ENCODE assay signal across 8 mouse cellular contexts in the genomic region with DNA sequence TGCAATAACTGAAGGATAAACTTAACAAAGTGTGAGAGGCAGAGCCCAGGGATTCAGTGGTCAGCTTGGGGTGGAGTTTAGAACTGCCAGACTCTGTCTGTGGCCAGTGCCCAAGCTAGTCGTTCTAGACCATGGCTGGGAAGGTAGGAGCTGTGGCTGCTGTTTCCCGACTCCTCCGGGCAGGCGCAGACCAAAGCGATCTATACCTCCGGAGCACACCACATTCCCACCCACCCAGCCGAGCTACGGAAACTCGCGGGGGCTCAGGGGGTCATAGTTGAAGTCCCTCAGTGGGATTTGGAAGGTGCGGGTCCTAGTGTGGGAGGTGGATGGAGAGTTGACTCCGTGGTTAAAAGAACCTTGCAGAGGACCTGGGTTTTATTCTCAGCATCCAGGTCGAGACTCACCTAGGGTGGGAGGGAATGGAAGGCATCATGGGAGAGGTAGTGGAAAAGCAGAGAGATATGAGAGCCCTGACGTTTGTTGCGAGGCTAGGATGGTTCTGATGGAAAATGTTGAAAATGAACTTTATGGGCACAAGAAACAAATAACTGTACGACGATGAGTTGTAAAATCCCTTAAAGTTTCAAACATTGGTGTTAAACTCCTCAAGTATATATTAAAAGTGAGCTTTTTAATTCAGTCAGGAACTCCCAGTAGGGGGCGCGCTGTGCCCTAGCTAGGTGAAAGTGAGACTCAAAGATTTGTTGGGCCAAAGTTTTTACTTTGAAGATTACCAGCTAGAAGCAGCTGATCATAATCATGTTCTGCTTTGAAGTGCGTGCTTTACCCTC. TPM values are rescaled to one million over a fixed set of nuclear protein-coding genes. Genes with fewer than 3 reads are reported as not detected.
DNase-seq lines count a peak whose midpoint lies in the region; ATAC-seq and TF ChIP-seq lines count a peak whose summit lies in the region.

No protein-coding gene starts in this region.

- DNase-seq in MN1 (ENCODE audit: low spot score): peak; percentile 21
- peak; percentile 58 for DNase-seq in cerebellum, adult 11 months
- DNase-seq in forebrain, embryonic 14.5 days (ENCODE audit: low spot score): peak; percentile 72
- DNase-seq in heart, postnatal 36 days: peak; percentile 70 to 82
- peak; percentile 18 to 79 for DNase-seq in layer of hippocampus, adult 18-20 months (ENCODE audit: low spot score in 2 of 2)
- DNase-seq in lung, adult 2 months: peak; percentile 75
- DNase-seq in thymus, postnatal 10 days (ENCODE audit: low spot score in 2 of 2): peak; percentile 43 to 70

- H3K27me3 ChIP-seq in forebrain, embryonic 14.5 days (replicated peaks; ENCODE audit: control insufficient read depth, insufficient read depth, low read length): no peaks in the 10 kb centered on the region

- H3K4me3 ChIP-seq in forebrain, embryonic 14.5 days (ENCODE audit: low read depth, low read length): peak overlapping the region; percentile 58
- H3K4me3 ChIP-seq in lung, adult 2 months (replicated peaks; ENCODE audit: extremely low read depth, low read depth, low read length): peak overlapping the region; percentile 72
- H3K4me3 ChIP-seq in olfactory bulb, adult 2 months (ENCODE audit: insufficient read depth, low read depth, low read length): peak overlapping the region; percentile 84

- H3K9me3 ChIP-seq in forebrain, embryonic 14.5 days (replicated peaks; ENCODE audit: control insufficient read depth, low read length): no peaks in the 10 kb centered on the region

- ATAC-seq in forebrain, embryonic 14.5 days: no peak

- H3K27ac ChIP-seq in forebrain, embryonic 14.5 days (ENCODE audit: low read depth, low read length): no peak overlapping the region
- no peak overlapping the region for H3K27ac ChIP-seq in olfactory bulb, adult 2 months (ENCODE audit: insufficient read depth, low read depth, low read length)

- WGBS in forebrain, embryonic 14.5 days: under 1% methylated on average over 20 of the region's 20 CpGs
- 1% methylated on average over 20 of the region's 20 CpGs for WGBS in lung, adult 2 months
- WGBS in olfactory bulb, adult 2 months: 2% methylated on average over 20 of the region's 20 CpGs

- peak overlapping the region; percentile 56 for H3K9ac ChIP-seq in forebrain, embryonic 14.5 days (ENCODE audit: low read length)

- TF ChIP-seq POLR2A in lung, adult 2 months (IDR thresholded peaks at IDR 0.05; ENCODE audit: borderline replicate concordance, extremely low read depth, low read depth, low read length): peak; percentile 64; the same call in 1 of the 2 replicates
- no peak for TF ChIP-seq POLR2A in olfactory bulb, adult 2 months (IDR thresholded peaks at IDR 0.05; ENCODE audit: insufficient read depth, low read depth, low read length)

- intact Hi-C loops in heart, postnatal 36 days (cut with DNase I): loop anchor here (2.0 to 10.0 kb wide), 3 partner anchors 108 to 214 kb away; a partner anchor contains a TSS

- no peaks in the 10 kb centered on the region for H3K36me3 ChIP-seq in forebrain, embryonic 14.5 days (ENCODE audit: control insufficient read depth, insufficient read depth, low read length)

- H3K4me2 ChIP-seq in forebrain, embryonic 14.5 days (ENCODE audit: low read length): peak overlapping the region; percentile 92

- TF ChIP-seq CTCF in lung, adult 2 months (IDR thresholded peaks at IDR 0.05; ENCODE audit: insufficient read depth, low read length): peak; percentile 34; the same call in 1 of the 2 replicates
- TF ChIP-seq CTCF in olfactory bulb, adult 2 months (IDR thresholded peaks at IDR 0.05; ENCODE audit: insufficient read depth, low read depth, low read length): no peak

- no peaks in the 10 kb centered on the region for H3K4me1 ChIP-seq in forebrain, embryonic 14.5 days (ENCODE audit: control insufficient read depth, insufficient read depth, low read length)
- no peaks in the 10 kb centered on the region for H3K4me1 ChIP-seq in lung, adult 2 months (ENCODE audit: control insufficient read depth, insufficient read depth, low read length)
- H3K4me1 ChIP-seq in olfactory bulb, adult 2 months (ENCODE audit: control insufficient read depth, insufficient read depth, low read length): peaks cover 5% of the 10 kb centered on the region; the same call in 1 of the 2 replicates

RNA-seq across cellular contexts. Expression of a gene that starts 57.6 kb away (rescaled TPM):
- polyA plus RNA-seq in forebrain, embryonic 14.5 days (2014; fragmentation: Nextera tagmentation; extraction: Ambion mirVana): 23.0 and 36.2 TPM in 2 replicates
- 100 to 1,000 TPM in 1 of 2 experiments, 10 to 100 TPM in 1; 80.9 to 113 TPM for total RNA-seq in heart, postnatal 36 days (2021)
- 10 to 100 TPM; 48.4 to 53.8 TPM for total RNA-seq in layer of hippocampus, adult 18-20 months (2021)
- 255 and 312 TPM in 2 replicates for polyA plus RNA-seq in lung, adult 2 months (2012; rRNA removed)
- not detected in 2 replicates for polyA plus RNA-seq in olfactory bulb, adult 2 months (2012; ENCODE audit: insufficient read depth, insufficient read length, low replicate concordance, missing spikeins)

Comparison
In these comparisons a context has a peak if more than half of its experiments do, and no peak if none do; other contexts are left out.
1. DNase-seq: peak in every context shown above with its lines; median percentile 76 in heart, postnatal 36 days; 75 in lung, adult 2 months; 72 in forebrain, embryonic 14.5 days; 58 in cerebellum, adult 11 months; 56 in thymus, postnatal 10 days; 48 in layer of hippocampus, adult 18-20 months; 21 in MN1.
2. RNA of a gene that starts 57.6 kb away (polyA plus RNA-seq): 255 to 312 TPM in lung, adult 2 months and 23.0 to 36.2 TPM in forebrain, embryonic 14.5 days; not detected in olfactory bulb, adult 2 months; every median in the first group is over 10 times any median in the second.
3. Peak in every context shown above with its lines, with median percentiles within 50 percentile points of each other: H3K4me3 ChIP-seq.